Mouse (Mus musculus) hindbrain, postnatal 0 days (tissue): ENCODE measurements around the gene Arhgap15. TPM values are rescaled to one million over a fixed set of nuclear protein-coding genes. Genes with fewer than 3 reads are reported as not detected.
"Not testable (repeated sequence)": the region's sequence is repeated elsewhere in the genome, so short reads cannot be mapped to it uniquely, and the experiment has no call there.

Experiments used
- ATAC-seq: fragments of 200-750 bp; cut with Nextera tagmentation; 2 replicates; pipeline ENCODE4 v1.8.0; 2017; ENCODE audit warnings: mild to moderate bottlenecking, moderate TSS enrichment, moderate library complexity
- DNase-seq: peaks from one replicate; pipeline ENCODE4 v3.0.0-alpha.2; 2015; ENCODE audit warnings: low spot score
- H3K27ac ChIP-seq: fragments of 300-500 bp; sonication (generic); 2 replicates; pipeline ENCODE4 v1.5.1; 2014; ENCODE audit warnings: mild to moderate bottlenecking
- H3K27me3 ChIP-seq: fragments of 300-500 bp; sonication (generic); 2 replicates; pipeline ENCODE4 v1.6.1; 2014; ENCODE audit warnings: low read length, mixed read lengths; ENCODE audit not compliant: insufficient read depth
- H3K36me3 ChIP-seq: fragments of 300-500 bp; sonication (generic); 2 replicates; pipeline ENCODE4 v1.6.1; 2014; ENCODE audit warnings: low read length, mixed read lengths; ENCODE audit not compliant: insufficient read depth
- H3K4me1 ChIP-seq: fragments of 300-500 bp; sonication (generic); 2 replicates; pipeline ENCODE4 v1.6.1; 2014; ENCODE audit warnings: antibody characterized with exemption, low read length, mixed read lengths; ENCODE audit not compliant: insufficient read depth
- H3K4me2 ChIP-seq: fragments of 300-500 bp; sonication (generic); 2 replicates; pipeline ENCODE4 v1.6.1; 2014; ENCODE audit warnings: low read depth, mild to moderate bottlenecking, low read length, moderate library complexity, mixed read lengths
- H3K4me3 ChIP-seq: fragments of 300-500 bp; sonication (generic); 2 replicates; pipeline ENCODE4 v1.5.1; 2014; ENCODE audit warnings: low read length
- H3K9ac ChIP-seq: fragments of 300-500 bp; sonication (generic); replicated peaks from 2 replicates; pipeline ENCODE4 v1.6.1; 2014; ENCODE audit warnings: mild to moderate bottlenecking, low read length, moderate library complexity, mixed read lengths
- H3K9me3 ChIP-seq: fragments of 300-500 bp; sonication (generic); 2 replicates; pipeline ENCODE4 v1.6.1; 2016; ENCODE audit warnings: low read length, mixed read lengths
- CTCF ChIP-seq: IDR thresholded peaks from 2 replicates; pipeline ENCODE4 v1.5.1; 2016; ENCODE audit warnings: antibody characterized with exemption, control low read depth, low read depth
- WGBS: fragments of 180-500 bp; shearing (Covaris S2); extraction: QIAGEN DNeasy Blood & Tissue Kit; methylation state at CpG from one replicate; pipeline ENCODE4 v1.1.7; 2014; 5-methylcytosine and 5-hydroxymethylcytosine counted together
- polyA plus RNA-seq: library from polyadenylated mRNA; unstranded; fragments of >200 nt; fragmentation: Nextera tagmentation; extraction: Ambion mirVana; gene quantifications from 2 replicates; pipeline ENCODE4 v1.2.1, GENCODE M21; 2015
- total RNA-seq: library from RNA; depleted of rRNA; stranded (reverse); fragments of >200 nt; gene quantifications from 2 replicates; pipeline ENCODE4 v1.2.3, GENCODE M21; 2014

Arhgap15 gene
- total and polyA plus RNA-seq, 2 experiments from 2014 or later, result 2.0 to 4.0 TPM

- no peaks in the 10 kb centered on the region for H3K27me3 ChIP-seq
- H3K9ac ChIP-seq, result no peak overlapping the region
- no peaks in the 10 kb centered on the region for H3K9me3 ChIP-seq
- H3K4me1 ChIP-seq, result no peaks in the 10 kb centered on the region
- no peak for TF ChIP-seq CTCF
- no peak for DNase-seq
- 93% methylated on average over 3 of the region's 3 CpGs for WGBS
- H3K4me2 ChIP-seq, result no peak overlapping the region
- no peak overlapping the region for H3K4me3 ChIP-seq
- no peak overlapping the region for H3K27ac ChIP-seq
- no peak for ATAC-seq
- no peaks in the 10 kb centered on the region for H3K36me3 ChIP-seq
These were observed 19.8 kb upstream of the Arhgap15 start for GRCm38 (mm10) chr2:43728831-43729230.

- Histone ChIP-seq H3K27me3 (no peaks in the 10 kb centered on the region), H3K4me1 (no peaks in the 10 kb centered on the region), H3K9me3 (no peaks in the 10 kb centered on the region), H3K27ac (no peak overlapping the region), H3K36me3 (no peaks in the 10 kb centered on the region), H3K9ac (no peak overlapping the region), H3K4me2 (no peak overlapping the region), H3K4me3 (no peak overlapping the region)
- ATAC-seq (no peak), DNase-seq (no peak)
- TF ChIP-seq CTCF, result no peak
- WGBS, result 52% methylated on average over 3 of the region's 3 CpGs
These were observed 16.2 kb upstream of the Arhgap15 start for GRCm38 (mm10) chr2:43732396-43732795.

DNA sequence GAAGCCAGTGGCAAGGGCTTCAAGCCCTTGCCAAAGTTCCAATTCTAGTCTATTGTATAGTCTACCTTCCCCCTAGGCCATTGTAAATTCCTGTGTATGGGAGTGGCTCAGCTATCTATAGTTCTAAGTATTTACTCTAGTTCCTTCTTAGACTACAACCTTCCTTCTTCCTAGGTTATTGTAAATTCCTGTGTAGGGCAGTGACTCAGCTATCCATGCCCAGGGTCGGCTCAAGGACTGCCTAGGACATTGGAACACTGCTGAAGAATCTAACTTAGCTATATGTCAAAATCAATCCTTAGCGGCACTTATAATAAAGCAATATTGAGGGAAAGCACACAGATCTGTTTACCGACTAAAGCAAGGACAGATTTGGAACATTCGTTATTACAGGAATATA, 13.6 kb upstream of the Arhgap15 start:
- not testable (repeated sequence) for ATAC-seq

DNA sequence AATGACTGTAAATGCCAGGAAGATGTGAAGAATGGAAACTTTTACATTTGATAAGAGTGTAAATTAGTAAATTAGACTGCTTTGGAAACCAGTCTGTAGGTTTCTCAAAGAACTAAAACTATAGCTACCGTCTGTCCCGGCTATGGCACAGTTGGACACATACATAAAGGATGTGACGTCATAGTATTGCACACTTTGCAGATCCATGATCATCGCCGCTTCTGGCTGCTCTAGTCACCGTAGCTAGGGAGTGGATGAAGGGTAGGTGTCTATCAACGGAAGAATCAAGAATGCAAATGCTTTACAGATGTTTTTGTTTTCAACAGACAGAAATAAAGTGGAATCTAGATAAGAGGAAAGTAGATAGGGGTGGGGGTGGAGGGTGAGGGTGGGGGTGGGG, 11.1 kb upstream of the Arhgap15 start:
- H3K4me3 ChIP-seq, result no peak overlapping the region
- no peak for TF ChIP-seq CTCF

More for the DNA sequence above, 13.6 kb upstream of the Arhgap15 start:
- not testable (repeated sequence) for H3K36me3 ChIP-seq, H3K4me1 ChIP-seq, H3K9me3 ChIP-seq, H3K4me3 ChIP-seq, H3K9ac ChIP-seq, H3K27ac ChIP-seq, H3K4me2 ChIP-seq, DNase-seq, H3K27me3 ChIP-seq
- 94% methylated on average over 4 of the region's 4 CpGs for WGBS

GRCm38 (mm10) chr2:43738562-43739112, 10.0 kb upstream of the Arhgap15 start:
- Histone ChIP-seq H3K9ac (no peak overlapping the region), H3K4me2 (no peak overlapping the region), H3K27me3 (no peaks in the 10 kb centered on the region), H3K27ac (no peak overlapping the region), H3K4me1 (no peaks in the 10 kb centered on the region), H3K9me3 (no peaks in the 10 kb centered on the region), H3K36me3 (no peaks in the 10 kb centered on the region), H3K4me3 (no peak overlapping the region)
- WGBS, result 90% methylated on average over 10 of the region's 10 CpGs
- no peak for TF ChIP-seq CTCF
- ATAC-seq, result no peak
- DNase-seq, result no peak

More for the DNA sequence above, 11.1 kb upstream of the Arhgap15 start:
- Histone ChIP-seq H3K9ac (no peak overlapping the region), H3K4me2 (no peak overlapping the region), H3K4me1 (no peaks in the 10 kb centered on the region), H3K27ac (no peak overlapping the region), H3K9me3 (no peaks in the 10 kb centered on the region), H3K36me3 (no peaks in the 10 kb centered on the region), H3K27me3 (no peaks in the 10 kb centered on the region)
- ATAC-seq (no peak), DNase-seq (no peak)
- WGBS, result 95% methylated on average over 7 of the region's 7 CpGs

DNA sequence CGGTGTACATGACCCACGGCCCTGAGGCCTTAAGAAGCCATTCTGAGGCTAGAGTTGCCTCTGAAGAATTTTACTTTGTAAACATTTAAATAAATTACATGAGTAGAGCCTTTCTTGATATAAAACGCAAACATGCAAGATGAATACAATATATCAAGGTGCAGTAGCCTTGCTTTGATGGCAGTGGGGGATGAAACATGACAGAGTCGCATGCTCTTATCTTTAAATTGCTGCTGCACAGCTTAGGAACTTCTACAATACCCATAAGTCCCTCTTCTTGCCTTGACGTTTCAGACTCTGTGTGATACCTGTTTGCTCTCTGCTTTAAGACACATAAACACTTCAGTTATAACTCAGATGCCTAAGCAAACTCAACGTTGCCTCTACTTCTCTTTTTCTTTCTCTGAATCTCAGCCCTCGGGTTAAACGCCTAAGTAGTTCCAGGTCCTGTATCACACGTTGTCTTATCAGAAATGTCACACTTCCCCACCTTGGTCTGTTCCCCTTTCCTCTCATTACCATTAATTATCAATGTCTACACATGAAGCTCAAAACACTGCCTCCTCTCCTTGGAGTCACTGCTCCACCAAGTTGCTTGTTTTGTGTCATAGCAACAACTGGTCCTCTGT, 9.3 kb upstream of the Arhgap15 start:
- Histone ChIP-seq H3K27ac (no peak overlapping the region), H3K27me3 (no peaks in the 10 kb centered on the region), H3K9ac (no peak overlapping the region), H3K4me1 (no peaks in the 10 kb centered on the region), H3K36me3 (no peaks in the 10 kb centered on the region), H3K9me3 (no peaks in the 10 kb centered on the region), H3K4me2 (no peak overlapping the region), H3K4me3 (no peak overlapping the region)
- 90% methylated on average over 9 of the region's 9 CpGs for WGBS
- ATAC-seq (no peak), DNase-seq (no peak)
- no peak for TF ChIP-seq CTCF

GRCm38 (mm10) chr2:43749321-43749720, 697 bp downstream of the Arhgap15 start:
- no peak for TF ChIP-seq CTCF
- no peaks in the 10 kb centered on the region for H3K27me3 ChIP-seq
- DNase-seq (no peak), ATAC-seq (no peak)
- no peak overlapping the region for H3K9ac ChIP-seq
- no peak overlapping the region for H3K4me3 ChIP-seq
- WGBS, result 80% methylated on average over 3 of the region's 3 CpGs
- no peaks in the 10 kb centered on the region for H3K9me3 ChIP-seq
- H3K36me3 ChIP-seq, result no peaks in the 10 kb centered on the region
- no peak overlapping the region for H3K4me2 ChIP-seq
- H3K27ac ChIP-seq, result no peak overlapping the region
- no peaks in the 10 kb centered on the region for H3K4me1 ChIP-seq
